Mouse (Mus musculus) left cerebral cortex, adult 8-10 months (tissue): ENCODE measurements at regions not wholly inside any gene's neighbourhood (a gene's known extent, or its start where the extent isn't known, plus 50 kb on each side); places are given as distances from the start of the nearest gene placed in this dataset.
"Not testable (repeated sequence)": the region's sequence is repeated elsewhere in the genome, so short reads cannot be mapped to it uniquely, and the experiment has no call there.

Source experiments
- DNase-seq, 2 experiments: peaks; one replicate each; pipeline ENCODE4 v3.0.0; 2022; ENCODE audit warnings: low spot score in 2 of 2

DNA sequence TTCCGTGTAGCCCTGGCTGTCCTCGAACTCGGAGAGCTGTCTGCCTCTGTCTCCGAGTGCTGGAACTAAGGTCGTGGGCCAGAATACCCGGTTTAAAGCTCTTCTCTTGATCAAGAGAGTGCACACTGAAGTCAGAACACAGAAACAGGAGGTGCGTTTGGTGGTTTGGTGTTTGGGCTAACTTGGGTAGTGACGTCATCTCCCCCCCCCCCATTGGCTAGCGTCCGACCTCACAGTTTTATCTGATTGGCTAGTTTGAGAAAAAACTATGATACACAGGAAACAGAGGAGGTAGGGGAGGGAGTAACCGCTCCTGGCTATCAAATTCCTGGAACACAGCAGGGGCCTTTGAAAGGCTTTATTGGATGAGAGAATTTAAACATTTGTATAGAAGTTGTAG lies 60.2 kb upstream of the Pim1 start:
- no peak for DNase-seq

GRCm38 (mm10) chr17:29430806-29431205 lies 59.7 kb upstream of the Pim1 start:
- no peak for DNase-seq

- DNase-seq: no peak
Measured at GRCm38 (mm10) chr17:29431553-29432297, 58.8 kb upstream of the Pim1 start.

GRCm38 (mm10) chr17:29432666-29433065 lies 57.9 kb upstream of the Pim1 start:
- DNase-seq: no peak

DNA sequence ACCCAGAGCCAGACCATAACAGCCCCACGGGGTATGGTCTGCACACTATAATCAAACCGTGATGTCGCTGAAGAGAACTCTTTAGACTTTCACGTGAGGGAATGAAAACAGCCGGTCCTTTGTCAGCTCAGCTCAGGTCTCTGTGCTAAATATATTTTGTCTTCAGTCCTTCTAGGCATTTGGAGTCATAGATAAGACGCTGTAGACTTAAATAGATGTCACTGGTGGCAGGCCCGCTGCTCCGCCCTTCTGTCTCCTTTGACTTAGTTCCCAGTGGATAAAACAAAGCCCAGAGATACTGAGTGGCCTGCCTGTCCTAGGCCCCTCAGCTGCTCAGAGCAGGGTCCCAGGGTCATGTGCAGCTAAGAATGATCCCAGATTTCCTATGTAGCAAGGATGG lies 57.2 kb upstream of the Pim1 start:
- no peak for DNase-seq

GRCm38 (mm10) chr17:29434074-29434944 lies 56.2 kb upstream of the Pim1 start:
- DNase-seq: no peak

GRCm38 (mm10) chr17:29435345-29436006 lies 55.1 kb upstream of the Pim1 start:
- no peak for DNase-seq

DNA sequence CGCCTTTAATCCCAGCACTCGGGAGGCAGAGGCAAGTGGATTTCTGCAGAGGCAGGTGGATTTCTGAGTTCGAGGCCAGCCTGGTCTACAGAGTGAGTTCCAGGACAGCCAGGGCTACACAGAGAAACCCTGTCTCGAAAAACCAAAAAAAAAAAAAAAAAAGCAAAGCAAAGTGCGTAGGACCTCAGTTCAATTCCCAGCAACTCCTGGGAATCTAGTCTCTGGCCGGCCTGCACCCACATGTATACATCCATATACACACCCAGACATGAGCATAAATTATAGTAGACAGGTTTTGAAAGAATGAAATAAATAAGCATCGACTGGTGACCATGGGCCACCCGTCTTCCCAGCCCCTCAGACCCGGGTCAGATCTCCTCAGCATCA lies 54.1 kb upstream of the Pim1 start:
- DNase-seq: not testable (repeated sequence)

DNA sequence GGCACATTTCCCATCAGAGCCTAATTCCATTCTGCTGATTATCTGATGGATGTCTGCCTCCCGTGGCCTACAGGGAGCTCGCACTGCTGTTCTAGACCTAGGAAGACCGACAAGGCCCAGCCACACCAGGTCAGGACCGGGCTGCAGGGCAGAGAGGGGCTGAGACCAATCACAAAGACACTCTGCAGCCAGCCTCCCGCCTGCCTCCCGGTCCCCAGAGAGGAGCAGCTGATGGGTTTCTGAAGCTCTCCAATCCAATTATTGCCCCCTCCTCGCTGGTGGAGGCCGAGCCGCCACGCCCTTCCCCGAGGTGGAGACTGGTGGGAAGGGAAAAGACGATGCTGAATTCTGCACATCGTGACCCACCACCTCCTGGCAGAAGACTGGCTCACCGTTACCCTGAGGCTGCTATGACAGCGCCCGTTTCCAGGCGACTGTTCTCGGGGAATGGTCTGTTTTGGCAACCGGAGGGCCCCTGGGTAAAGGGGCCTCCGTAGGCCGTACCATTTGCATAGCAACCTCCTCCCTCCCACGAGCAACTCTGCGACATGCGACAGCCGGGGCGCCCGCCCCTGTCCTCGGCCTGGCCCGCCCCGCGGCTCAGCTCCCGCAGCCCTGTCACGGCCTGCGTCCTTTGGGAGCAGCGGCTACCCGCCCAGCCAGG lies 53.5 kb upstream of the Pim1 start:
- peak; percentile 56 to 69 for DNase-seq

GRCm38 (mm10) chr17:29437535-29438324 lies 52.8 kb upstream of the Pim1 start:
- DNase-seq: no peak

DNA sequence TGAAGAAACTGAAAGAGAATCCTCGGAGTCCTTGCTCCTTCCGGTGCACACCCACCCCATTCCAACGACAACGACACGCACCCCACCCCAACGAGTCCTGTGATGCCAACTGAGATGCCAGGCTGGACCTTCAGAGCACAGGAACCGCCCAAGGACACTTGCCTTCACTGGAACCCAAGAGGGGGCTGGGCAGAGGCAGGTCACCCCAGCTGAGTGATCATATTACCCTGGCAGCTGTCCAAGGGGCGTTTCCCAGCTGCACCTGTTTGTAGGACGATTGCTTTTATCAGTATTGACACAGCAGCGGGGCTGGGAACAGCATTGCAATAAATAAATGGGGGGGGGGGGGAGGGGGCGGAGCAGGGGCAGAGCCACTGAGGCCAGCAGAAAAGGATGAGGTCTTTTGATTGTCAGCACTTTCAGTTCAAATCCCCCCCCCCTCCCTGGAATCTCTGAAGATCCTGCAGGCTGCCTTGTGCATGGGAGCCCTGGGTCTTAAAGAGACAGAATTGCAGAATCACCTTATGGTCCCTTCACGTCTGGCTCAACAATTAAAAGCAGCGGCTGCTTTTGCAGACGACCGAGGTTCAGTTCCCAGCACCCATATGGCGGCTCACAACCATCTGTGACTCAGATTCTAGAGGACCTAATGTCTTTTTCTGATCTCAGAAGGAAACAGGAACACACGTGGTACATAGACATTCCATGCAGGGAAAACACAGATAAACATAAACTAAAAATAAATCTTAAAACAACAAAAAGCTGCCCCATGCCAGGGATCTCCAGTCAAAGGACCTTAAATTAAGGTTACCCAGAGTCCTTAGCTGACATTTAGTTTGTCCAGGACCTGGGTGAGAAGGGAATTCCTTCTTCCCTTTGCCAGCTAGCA lies 52.0 kb upstream of the Pim1 start:
- DNase-seq: no peak

DNA sequence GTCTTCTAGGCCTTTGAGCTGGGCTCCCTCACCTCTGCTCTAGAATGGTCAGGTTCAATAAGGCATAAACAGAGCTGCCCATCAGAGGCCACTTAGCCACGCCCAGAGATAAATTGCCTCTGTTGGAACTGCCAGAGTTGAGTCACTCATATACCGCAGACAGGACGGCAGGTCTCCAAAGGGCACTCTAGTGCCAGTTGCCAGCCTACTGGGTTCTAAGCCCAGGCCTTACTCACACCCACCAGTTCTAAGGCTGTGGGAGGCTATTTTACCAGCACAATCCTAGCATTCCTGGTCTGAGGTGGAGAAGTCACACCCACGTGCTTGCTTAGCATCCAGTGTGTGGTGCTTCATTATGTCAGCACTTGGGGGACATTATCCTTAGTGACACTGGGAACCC lies 50.6 kb upstream of the Pim1 start:
- DNase-seq: no peak

GRCm38 (mm10) chr17:29440490-29440889 lies 50.1 kb upstream of the Pim1 start:
- no peak for DNase-seq
